Mouse (Mus musculus): Measurements from ENCODE around the gene Snd1. TPM values are rescaled to one million over a fixed set of nuclear protein-coding genes. Genes with fewer than 3 reads are reported as not detected.

Gene Snd1
- 67.0 and 81.6 TPM in 2 replicates for polyA plus RNA-seq (2012; rRNA removed)

GRCm38 (mm10) chr6:28474839-28475238 lies at the start of gene Snd1:
TSS of gene Snd1 (plus strand) at chr6:28475139.

GRCm38 (mm10) chr6:28427096-28427839 lies 47.7 kb upstream of the Snd1 start, which contains the start of gene Fscn3:
TSS of gene Fscn3 (plus strand) at chr6:28427789.

GRCm38 (mm10) chr6:28428290-28428689 lies 46.6 kb upstream of the Snd1 start, which contains the start of gene Gcc1:
TSS of gene Gcc1 (minus strand) at chr6:28428390.

GRCm38 (mm10) chr6:28449253-28449652 lies 25.7 kb upstream of the Snd1 start, which contains the start of gene Pax4:
TSS of gene Pax4 (minus strand) at chr6:28449353.

GRCm38 (mm10) chr6:28831011-28831853 lies 356.3 kb downstream of the Snd1 start, which contains the start of gene Lrrc4:
TSS of gene Lrrc4 (minus strand) at chr6:28831747.

Other genes with a start within 250 kb of the Snd1 start
- 4.8 and 5.5 TPM in 2 replicates for gene Zfp800, start 77.1 kb upstream of the Snd1 start, polyA plus RNA-seq (2012; rRNA removed)
- gene Arf5, start 51.6 kb upstream of the Snd1 start, polyA plus RNA-seq (2012; rRNA removed): 648 and 749 TPM in 2 replicates
- not detected in 2 replicates for gene Fscn3, start 47.4 kb upstream of the Snd1 start, polyA plus RNA-seq (2012; rRNA removed)
- gene Gcc1, start 46.7 kb upstream of the Snd1 start, polyA plus RNA-seq (2012; rRNA removed): 9.7 and 11.8 TPM in 2 replicates
- gene Pax4, start 25.8 kb upstream of the Snd1 start, polyA plus RNA-seq (2012; rRNA removed): 0.64 and 0.72 TPM in 2 replicates